Mouse (Mus musculus) embryonic fibroblast, embryonic 13.5 days (primary cell): ENCODE measurements around the gene Ipo11.

Source experiments
- CTCF ChIP-seq: IDR thresholded peaks from 2 replicates; pipeline ENCODE4 v1.5.1; 2011; ENCODE audit warnings: mild to moderate bottlenecking, control low read depth, low read length, moderate library complexity, borderline replicate concordance; ENCODE audit not compliant: insufficient read depth
- POLR2A ChIP-seq: IDR thresholded peaks from 2 replicates; pipeline ENCODE4 v1.6.1; 2011; ENCODE audit warnings: low read depth, mild to moderate bottlenecking, control low read depth, low read length, moderate library complexity

DNA sequence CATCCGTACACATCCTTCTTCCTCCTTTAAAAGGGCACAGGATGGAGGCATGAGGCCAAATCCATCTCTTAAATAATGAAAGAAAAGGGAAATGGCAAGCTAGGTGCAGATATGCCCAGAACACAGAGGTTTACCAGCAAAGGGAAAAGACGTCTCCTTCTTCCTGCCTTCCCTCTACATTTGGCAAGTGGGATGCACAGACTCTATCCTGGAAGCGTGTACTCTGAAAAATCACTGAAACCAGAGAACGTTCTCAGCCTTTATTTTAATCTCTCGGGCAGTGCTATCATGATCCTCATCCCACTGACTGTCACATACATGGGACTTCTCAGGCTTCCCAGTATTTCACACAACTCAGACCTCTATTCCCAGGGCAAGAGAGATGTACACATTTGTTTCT, 189.9 kb downstream of the Ipo11 start:
- TF ChIP-seq CTCF (no peak), POLR2A (no peak)
